Mouse (Mus musculus): ENCODE measurements around the gene Optn.

The Optn gene

GRCm38 (mm10) chr2:5061133-5061708, 2.6 kb downstream of the Optn start:
- no peak for DNase-seq (ENCODE audit: low read depth, low spot score)

GRCm38 (mm10) chr2:5059997-5060396, 3.9 kb downstream of the Optn start:
- DNase-seq (ENCODE audit: low read depth, low spot score) = no peak

- DNase-seq (ENCODE audit: low read depth, low spot score) = no peak
Measured at GRCm38 (mm10) chr2:5058436-5058835, 5.4 kb downstream of the Optn start.

- no peak for DNase-seq (ENCODE audit: low read depth, low spot score)
Measured at GRCm38 (mm10) chr2:5050562-5050961, 13.3 kb downstream of the Optn start.

GRCm38 (mm10) chr2:5047016-5047415, 16.8 kb downstream of the Optn start:
- DNase-seq (ENCODE audit: low read depth, low spot score) = no peak

- no peak for DNase-seq (ENCODE audit: low read depth, low spot score)
Measured at GRCm38 (mm10) chr2:5045269-5045965, 18.4 kb downstream of the Optn start.

- no peak for DNase-seq (ENCODE audit: low read depth, low spot score)
Measured at GRCm38 (mm10) chr2:5044321-5044720, 19.5 kb downstream of the Optn start.

- DNase-seq (ENCODE audit: low read depth, low spot score) = no peak
Measured at GRCm38 (mm10) chr2:5043476-5043761, 20.4 kb downstream of the Optn start.

- DNase-seq (ENCODE audit: low read depth, low spot score) = no peak
Measured at GRCm38 (mm10) chr2:5042616-5043475, 21.0 kb downstream of the Optn start.

- DNase-seq (ENCODE audit: low read depth, low spot score) = no peak
Measured at GRCm38 (mm10) chr2:5041854-5042253, 22.0 kb downstream of the Optn start.

GRCm38 (mm10) chr2:5040281-5041161, 23.3 kb downstream of the Optn start:
- DNase-seq (ENCODE audit: low read depth, low spot score) = no peak

- no peak for DNase-seq (ENCODE audit: low read depth, low spot score)
Measured at GRCm38 (mm10) chr2:5039350-5040170, 24.3 kb downstream of the Optn start.

GRCm38 (mm10) chr2:5038320-5038719, 25.5 kb downstream of the Optn start:
- DNase-seq (ENCODE audit: low read depth, low spot score) = no peak

GRCm38 (mm10) chr2:5037390-5037789, 26.5 kb downstream of the Optn start:
- DNase-seq (ENCODE audit: low read depth, low spot score) = no peak

GRCm38 (mm10) chr2:5036411-5037076, 27.3 kb downstream of the Optn start:
- DNase-seq (ENCODE audit: low read depth, low spot score) = no peak

- DNase-seq (ENCODE audit: low read depth, low spot score) = no peak
Measured at GRCm38 (mm10) chr2:5035241-5035640, 28.6 kb downstream of the Optn start.

GRCm38 (mm10) chr2:5034801-5035200, 29.1 kb downstream of the Optn start:
- DNase-seq (ENCODE audit: low read depth, low spot score) = no peak

- DNase-seq (ENCODE audit: low read depth, low spot score) = no peak
Measured at GRCm38 (mm10) chr2:5033546-5034420, 30.1 kb downstream of the Optn start.

GRCm38 (mm10) chr2:5032665-5033064, 31.2 kb downstream of the Optn start:
- no peak for DNase-seq (ENCODE audit: low read depth, low spot score)

All from telencephalon, adult 2 months (tissue).